Mouse (Mus musculus): ENCODE results near the gene Npy2r. TPM values are rescaled to one million over a fixed set of nuclear protein-coding genes. Genes with fewer than 3 reads are reported as not detected.

Gene Npy2r
- total RNA-seq (2022), result not detected

DNA sequence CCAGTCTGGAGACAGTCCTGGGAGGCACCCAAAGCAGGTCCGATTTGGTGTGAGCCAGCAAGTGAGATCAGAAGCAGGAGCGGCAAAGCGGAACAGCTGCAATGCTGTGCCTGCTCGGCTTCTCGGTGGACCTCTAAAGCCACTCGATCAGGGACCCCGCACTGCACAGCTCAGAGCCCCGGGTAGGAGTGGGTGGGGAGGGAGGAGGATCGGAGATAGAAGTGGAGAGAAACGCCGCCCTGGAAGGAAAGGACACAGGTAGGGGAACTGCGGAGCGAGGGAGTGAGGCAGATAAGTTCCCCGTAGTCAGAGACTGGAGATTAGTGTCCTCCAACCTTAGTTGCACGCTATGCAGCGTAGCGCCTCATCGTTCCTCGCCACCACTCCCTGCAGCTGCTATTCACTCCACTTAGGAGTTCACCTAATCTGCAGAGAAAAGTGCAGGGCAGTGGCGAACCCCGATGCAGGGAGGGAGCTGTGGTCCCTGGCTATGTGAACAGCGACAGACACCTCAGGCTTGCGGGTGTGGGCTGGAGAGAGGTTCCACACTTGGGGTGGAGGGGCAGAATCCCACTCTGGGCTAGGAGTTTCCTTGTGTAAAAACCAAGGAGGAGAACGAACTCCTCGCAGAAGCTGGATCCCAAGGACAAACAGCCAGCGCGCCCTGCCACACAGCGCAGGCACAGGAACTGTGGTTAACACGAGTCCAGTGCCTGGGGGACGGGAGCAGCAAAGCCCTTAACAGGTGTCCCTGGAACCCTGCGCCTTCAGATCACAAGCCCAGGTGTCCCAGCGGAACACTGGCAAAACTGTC is at the start of gene Npy2r:
TSS of gene Npy2r (minus strand) at position 177 of the 814 bp plus-strand sequence.
- DNase-seq (ENCODE audit: low spot score), result no peak

DNA sequence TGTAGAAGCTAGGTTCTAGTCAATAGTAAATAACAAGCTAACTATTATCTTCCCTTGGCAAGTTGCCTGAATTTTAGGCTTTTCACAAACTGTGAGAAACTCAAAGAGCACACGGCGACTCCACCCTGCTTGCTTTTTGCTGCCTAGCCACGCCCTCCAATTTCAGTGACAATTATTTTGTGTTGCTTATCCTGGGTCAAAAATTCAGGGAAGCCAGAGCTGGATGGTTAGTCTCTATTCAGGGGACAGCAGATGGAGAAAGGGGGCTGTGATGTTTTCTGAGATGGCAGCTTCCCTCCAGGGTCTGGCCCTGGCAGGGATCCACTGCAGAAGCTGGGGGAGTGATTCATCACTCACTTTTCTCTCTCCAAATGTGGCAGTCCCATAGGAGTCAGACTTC is 9.9 kb upstream of the Npy2r start:
- no peak for DNase-seq (ENCODE audit: low spot score)

- DNase-seq (ENCODE audit: low spot score), result no peak
Measured at GRCm38 (mm10) chr3:82556311-82556828, 8.5 kb upstream of the Npy2r start.

DNA sequence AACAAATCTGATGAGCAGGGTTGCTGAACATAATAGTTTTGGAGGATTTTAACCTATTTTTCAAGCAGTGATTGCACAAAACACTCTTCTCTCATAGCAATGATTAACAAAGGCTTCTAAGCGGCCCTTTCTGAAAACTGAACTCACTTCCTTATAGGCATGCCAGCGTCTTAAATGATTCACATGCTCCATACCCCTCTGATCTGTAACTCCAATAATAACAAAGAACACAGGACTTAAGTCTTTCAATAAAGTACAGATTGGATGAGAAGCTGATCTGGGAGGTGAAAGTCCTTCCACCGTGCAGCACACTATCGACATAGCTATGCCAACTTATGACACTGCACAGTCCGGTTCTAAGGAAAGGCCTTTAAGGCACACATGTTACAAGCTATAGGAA is 2.0 kb upstream of the Npy2r start:
- DNase-seq (ENCODE audit: low spot score), result no peak

DNA sequence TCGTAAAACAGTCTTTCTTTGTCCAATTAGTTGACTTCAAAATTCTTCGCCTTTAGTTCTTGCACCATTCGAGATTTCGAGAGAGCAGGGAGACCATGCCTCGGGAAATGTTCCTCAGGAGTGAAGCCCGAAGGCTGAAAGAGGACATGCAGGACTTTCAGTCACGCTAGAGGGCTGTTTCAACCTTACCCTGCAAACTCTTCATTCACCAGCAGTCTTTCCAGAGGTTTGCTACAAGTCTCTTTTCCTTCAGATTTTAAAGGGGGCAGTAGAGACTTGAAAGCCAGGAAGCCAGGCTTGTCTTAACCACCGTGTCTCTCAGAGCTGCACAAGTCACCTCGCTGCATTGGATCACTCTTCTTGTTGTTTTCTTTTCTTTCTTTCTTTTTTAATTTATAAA is 869 bp upstream of the Npy2r start:
- DNase-seq (ENCODE audit: low spot score), result no peak

DNA sequence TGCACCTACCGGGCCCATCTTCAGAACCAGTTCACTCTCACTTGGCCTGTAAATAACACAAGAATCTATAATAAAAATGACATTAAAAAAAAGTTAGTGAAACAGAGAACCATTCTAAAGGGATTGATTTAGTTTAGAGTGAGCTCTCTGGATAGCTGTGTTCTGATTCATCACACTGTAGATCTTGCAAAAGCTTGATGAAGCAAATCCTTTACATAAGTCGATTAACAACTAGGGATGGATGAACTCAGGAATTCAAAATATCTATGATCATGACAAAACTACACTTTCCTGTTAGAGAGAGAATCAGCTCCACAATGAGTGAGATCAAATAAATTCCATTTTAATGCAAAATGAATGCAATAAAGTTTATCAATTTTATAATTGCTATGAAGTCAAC is 6.4 kb downstream of the Npy2r start:
- no peak for DNase-seq (ENCODE audit: low spot score)

GRCm38 (mm10) chr3:82539951-82540350 is 7.9 kb downstream of the Npy2r start:
- no peak for DNase-seq (ENCODE audit: low spot score)

DNA sequence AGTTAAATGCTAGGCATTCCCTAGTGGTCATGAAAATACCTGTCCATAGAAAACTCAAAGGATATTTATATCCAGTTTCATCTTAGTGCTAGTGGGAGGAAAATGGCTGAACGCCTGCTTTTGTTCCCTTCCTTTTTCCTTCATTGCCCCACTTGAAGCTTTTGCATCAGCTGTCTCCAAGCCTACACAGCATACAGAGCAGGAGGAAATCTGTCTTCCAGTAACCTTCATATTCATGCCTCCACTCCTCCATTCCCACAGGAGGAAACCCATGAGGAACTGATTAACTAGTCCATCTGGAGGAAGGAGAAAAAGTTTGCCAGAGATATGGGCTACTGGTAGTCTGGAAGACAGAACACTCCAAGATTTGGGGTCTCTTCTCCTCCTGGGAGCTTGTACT is 23.1 kb downstream of the Npy2r start:
- no peak for DNase-seq (ENCODE audit: low spot score)

GRCm38 (mm10) chr3:82498006-82498405 is 49.9 kb downstream of the Npy2r start:
- no peak for DNase-seq (ENCODE audit: low spot score)

Other genes starting within 250 kb of the Npy2r start
- 1 to 10 TPM; 1.4 to 2.2 (median 1.6) TPM for gene Map9, start 190.0 kb downstream of the Npy2r start, total RNA-seq (2022)

Measured in heart, adult 8-10 months (tissue).